Mouse (Mus musculus): ENCODE measurements around the gene Spaca3. TPM values are rescaled to one million over a fixed set of nuclear protein-coding genes. Genes with fewer than 3 reads are reported as not detected.

Gene Spaca3
- polyA plus RNA-seq, 1 experiment, result 0.36 TPM

Other genes with a start within 250 kb of the Spaca3 start
- gene Myo1d, start 78.3 kb upstream of the Spaca3 start, polyA plus RNA-seq (2012; rRNA removed), result 19.7 and 23.7 TPM in 2 replicates
- 21.0 and 31.6 TPM in 2 replicates for gene Tmem98, start 48.2 kb upstream of the Spaca3 start, polyA plus RNA-seq (2012; rRNA removed)

All from gonadal fat pad, adult 2 months (tissue).